Mouse (Mus musculus) E14TG2a.4 (cell line): ENCODE measurements at regions not wholly inside any gene's neighbourhood (a gene's known extent, or its start where the extent isn't known, plus 50 kb on each side); places are given as distances from the start of the nearest gene placed in this dataset.

ENCODE experiments used
- CTCF ChIP-seq: conservative IDR thresholded peaks from 2 replicates; pipeline ENCODE4 v1.5.1; 2014; ENCODE audit warnings: low read length
- NANOG ChIP-seq: IDR thresholded peaks from 2 replicates; pipeline ENCODE4 v1.6.1; 2014; ENCODE audit warnings: borderline replicate concordance, low read length, mixed read lengths

- TF ChIP-seq CTCF = no peak
- TF ChIP-seq NANOG = no peak
Observed at GRCm38 (mm10) chr10:122576171-122577063, 102.1 kb upstream of the Ppm1h start.
